Mouse (Mus musculus): ENCODE measurements around the gene Cd248. TPM values are rescaled to one million over a fixed set of nuclear protein-coding genes. Genes with fewer than 3 reads are reported as not detected.

Gene Cd248
- polyA plus RNA-seq, 1 experiment from 2014 or later, result 23.6 TPM

DNA sequence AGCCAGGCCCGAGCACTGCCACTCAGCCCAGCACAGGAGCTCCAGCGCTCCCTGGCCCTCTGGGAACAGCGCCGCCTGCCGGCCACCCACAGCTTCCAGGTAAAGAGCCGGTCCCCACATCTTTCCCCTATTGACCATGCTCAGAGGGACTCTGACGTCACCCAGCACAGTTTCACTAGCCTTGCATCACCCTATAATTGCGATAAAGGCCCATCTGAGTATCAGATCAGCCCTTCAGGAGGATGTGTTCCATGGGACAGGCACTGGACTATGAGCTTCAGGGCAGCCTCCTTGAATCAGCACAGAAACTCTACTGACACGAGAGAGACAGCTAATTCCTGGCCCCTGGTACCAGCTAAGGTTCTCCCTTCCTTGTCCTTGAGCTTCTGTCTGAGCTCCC is 14.0 kb upstream of the Cd248 start:
- peaks cover 45% of the 10 kb centered on the region for H3K27me3 ChIP-seq (replicated peaks)
- H3K36me3 ChIP-seq, result peaks cover 11% of the 10 kb centered on the region
- no peak overlapping the region for H3K27ac ChIP-seq (replicated peaks)
- ATAC-seq (ENCODE audit: extremely low read depth, insufficient number of reproducible peaks, low FRiP score, low TSS enrichment), result no peak
- H3K4me2 ChIP-seq, result no peak overlapping the region
- WGBS, result 29% methylated on average over 9 of the region's 9 CpGs
- H3K4me3 ChIP-seq, result no peak overlapping the region
- peaks cover 52% of the 10 kb centered on the region for H3K4me1 ChIP-seq
- H3K9me3 ChIP-seq, result no peaks in the 10 kb centered on the region
- no peak overlapping the region for H3K9ac ChIP-seq

DNA sequence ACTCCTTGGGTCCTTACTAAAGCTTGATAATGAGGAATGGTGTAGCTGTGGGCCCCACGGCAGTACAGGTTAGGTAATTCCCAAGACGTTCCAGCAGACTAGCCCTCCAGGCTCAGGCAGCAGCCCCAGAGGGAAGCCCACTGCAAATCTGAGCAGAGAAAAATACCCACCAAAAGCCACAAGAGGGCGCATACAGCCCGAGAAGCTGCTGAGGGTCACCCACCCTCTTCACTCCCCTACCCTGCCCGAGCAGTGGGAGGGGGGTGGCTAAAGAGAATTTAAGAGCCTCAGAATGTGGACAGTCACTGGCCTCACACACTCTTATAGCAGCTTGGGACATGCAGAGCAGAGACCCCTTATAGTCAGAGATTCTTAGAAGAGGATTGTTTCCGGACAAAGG is 11.6 kb upstream of the Cd248 start:
- Histone ChIP-seq H3K4me3 (no peak overlapping the region), H3K27me3 (replicated peaks) (peaks cover 39% of the 10 kb centered on the region), H3K27ac (replicated peaks) (no peak overlapping the region), H3K9ac (no peak overlapping the region), H3K4me2 (no peak overlapping the region), H3K4me1 (peaks cover 59% of the 10 kb centered on the region), H3K9me3 (no peaks in the 10 kb centered on the region), H3K36me3 (peaks cover 5% of the 10 kb centered on the region; the same call in 1 of the 2 replicates)
- ATAC-seq (ENCODE audit: extremely low read depth, insufficient number of reproducible peaks, low FRiP score, low TSS enrichment), result no peak
- WGBS, result 13% methylated on average over 6 of the region's 6 CpGs

DNA sequence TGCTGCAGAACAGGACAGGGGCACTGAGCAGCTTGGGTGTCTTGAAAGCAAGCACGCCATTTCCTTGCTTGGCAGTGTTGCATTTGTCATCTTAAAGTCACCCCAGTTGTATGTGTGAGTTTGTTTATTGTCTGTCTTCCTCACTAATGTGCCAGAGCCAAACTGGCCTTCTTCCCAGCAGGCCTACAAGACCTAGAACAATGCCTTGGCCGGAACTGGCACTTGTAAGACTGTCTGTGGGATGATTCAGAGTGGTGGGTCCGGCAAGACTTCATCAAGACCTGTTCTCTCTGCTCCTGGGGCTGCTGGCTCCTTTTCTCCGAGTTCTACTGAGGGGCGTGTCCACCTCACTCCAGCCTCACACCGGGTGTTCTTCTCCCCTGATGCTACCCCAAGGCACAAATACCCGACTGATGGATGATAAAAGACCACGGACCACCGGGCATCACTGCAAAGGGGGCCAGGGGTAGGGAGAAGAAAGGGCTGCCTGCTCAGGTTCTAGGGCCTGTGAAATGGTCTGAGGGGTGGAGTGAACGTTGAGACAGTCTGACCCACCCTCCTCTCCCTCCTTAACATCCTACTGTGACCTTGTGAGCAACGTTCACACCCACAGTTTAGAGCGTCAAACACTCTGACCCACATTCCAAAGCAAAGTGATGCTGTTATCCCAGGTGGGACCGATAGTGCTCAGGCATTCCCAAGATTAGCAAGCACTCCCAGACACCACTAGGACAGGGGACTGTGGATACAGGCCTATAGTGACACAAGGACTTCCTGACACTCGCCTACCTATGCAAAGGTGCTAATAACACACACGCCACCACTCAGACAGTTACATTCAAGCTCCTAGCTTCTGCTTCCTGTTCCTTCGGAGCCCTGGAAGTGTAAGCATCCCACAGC is 9.8 kb upstream of the Cd248 start:
- H3K36me3 ChIP-seq, result peaks cover 5% of the 10 kb centered on the region; the same call in 1 of the 2 replicates
- no peak overlapping the region for H3K4me2 ChIP-seq
- WGBS, result 21% methylated on average over 16 of the region's 16 CpGs
- H3K27me3 ChIP-seq (replicated peaks), result peaks cover 20% of the 10 kb centered on the region
- no peaks in the 10 kb centered on the region for H3K9me3 ChIP-seq
- H3K27ac ChIP-seq (replicated peaks), result peak overlapping the region; percentile 66
- peaks cover 44% of the 10 kb centered on the region for H3K4me1 ChIP-seq
- no peak overlapping the region for H3K4me3 ChIP-seq
- no peak for ATAC-seq (ENCODE audit: extremely low read depth, insufficient number of reproducible peaks, low FRiP score, low TSS enrichment)
- peak overlapping the region; percentile 58; the same call in 1 of the 2 replicates for H3K9ac ChIP-seq

DNA sequence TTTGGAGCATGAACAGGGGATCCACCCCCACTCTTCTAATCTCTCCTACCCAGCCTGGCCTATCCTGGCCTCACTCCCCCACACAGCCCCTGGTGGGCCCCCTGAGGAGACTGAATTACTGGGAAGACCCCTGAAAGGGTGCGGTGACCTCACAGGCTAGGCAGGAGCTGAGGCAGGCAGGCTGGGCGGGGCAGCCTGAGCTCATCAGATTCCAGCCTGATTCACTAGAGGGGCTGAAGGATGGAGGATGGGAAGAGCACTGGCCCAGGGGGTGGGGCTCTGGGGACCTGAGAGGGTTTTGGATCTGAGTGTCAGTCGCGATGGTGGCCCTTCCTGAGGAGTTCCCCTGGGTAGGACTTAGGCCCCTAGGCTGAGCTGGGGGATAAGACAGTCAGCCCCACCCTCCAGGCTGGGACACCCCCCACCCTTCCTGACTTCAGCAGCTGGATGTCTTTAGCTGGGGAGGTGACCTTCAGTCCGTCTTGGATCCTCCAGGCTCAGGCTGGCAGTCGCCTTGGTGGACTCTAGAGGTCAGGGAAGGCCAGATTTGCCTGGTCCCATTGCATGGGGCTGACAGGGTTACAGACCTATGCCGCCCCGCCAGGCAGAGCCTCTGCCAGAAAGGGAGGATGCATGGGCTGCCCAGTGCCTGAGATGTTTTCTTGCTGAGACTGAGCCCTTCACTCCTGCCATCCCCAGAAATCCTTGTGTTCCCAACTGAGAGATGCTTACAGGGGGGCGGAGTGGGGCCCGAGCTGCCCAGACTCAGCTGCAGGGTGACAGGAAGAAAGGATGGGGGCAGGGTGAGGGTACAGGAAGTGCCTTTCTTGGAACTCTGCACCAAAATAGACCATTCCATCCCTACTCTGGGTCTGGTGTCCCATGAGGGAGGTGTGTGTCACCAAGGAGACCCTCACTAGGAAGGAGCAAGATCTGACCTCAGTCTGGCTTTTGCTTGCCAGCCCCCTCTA is 8.8 kb upstream of the Cd248 start:
- Histone ChIP-seq H3K9me3 (no peaks in the 10 kb centered on the region), H3K9ac (peak overlapping the region; percentile 58), H3K4me2 (0 out of 2 replicates have a peak overlapping the region, but pooled peaks have one; percentile 18), H3K36me3 (0 out of 2 replicates have a peak, but pooled peaks cover 5% of the 10 kb centered on the region), H3K27ac (replicated peaks) (peak overlapping the region; percentile 66), H3K4me1 (peaks cover 44% of the 10 kb centered on the region), H3K4me3 (no peak overlapping the region), H3K27me3 (replicated peaks) (peaks cover 12% of the 10 kb centered on the region; the same call in 1 of the 2 replicates)
- WGBS, result 15% methylated on average over 10 of the region's 10 CpGs
- ATAC-seq (ENCODE audit: extremely low read depth, insufficient number of reproducible peaks, low FRiP score, low TSS enrichment), result no peak

DNA sequence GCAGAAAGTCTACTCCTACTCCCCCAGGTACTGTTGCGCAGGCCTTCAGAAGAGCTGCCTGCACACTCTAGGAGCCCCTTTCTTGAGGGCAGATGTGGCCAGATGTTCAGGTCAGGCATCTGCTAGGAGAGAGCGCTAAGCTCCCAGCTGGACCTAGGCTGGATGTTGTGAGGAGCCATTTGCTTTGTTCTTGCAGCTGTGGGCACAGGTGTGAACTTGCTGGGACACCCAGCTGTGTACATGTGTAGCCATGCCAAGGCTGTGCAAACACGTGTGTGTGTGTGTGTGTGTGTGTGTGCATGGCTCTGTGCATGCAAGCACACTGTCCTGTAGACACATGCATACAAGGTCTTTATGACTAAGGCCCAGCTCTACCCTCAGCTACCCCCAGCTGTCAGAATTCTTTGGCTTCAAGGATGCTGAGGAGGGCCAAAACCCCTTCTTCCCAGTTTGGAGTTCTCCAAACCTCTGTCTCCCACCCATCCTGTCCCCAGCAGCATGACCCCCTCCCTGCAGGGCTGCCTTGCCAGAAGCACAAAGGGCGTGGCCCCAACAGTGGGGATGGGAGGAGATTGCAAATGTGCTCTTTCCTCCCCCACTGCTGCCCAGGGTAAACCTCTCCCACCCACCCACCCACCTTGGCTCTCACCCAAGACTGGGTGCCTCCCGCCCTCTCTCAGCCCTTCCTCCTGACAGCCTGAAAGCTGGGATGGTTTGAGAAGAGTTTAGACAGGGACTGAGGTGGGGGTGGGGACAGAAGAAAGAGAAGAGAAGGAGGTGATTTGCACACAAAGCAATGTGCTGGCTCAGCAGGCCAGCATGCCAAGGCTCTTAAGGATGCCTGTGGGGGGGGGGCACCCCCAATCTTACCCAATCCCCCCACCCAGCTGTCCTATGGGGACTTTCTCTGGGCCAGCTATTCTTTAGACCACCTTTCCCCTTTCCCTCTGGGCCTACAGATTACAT is 7.2 kb upstream of the Cd248 start:
- Histone ChIP-seq H3K4me2 (no peak overlapping the region), H3K27me3 (replicated peaks) (peaks cover under 1% of the 10 kb centered on the region; the same call in 1 of the 2 replicates), H3K27ac (replicated peaks) (peak overlapping the region; percentile 66; the same call in 1 of the 2 replicates), H3K4me1 (peaks cover 54% of the 10 kb centered on the region), H3K4me3 (no peak overlapping the region), H3K36me3 (no peaks in the 10 kb centered on the region), H3K9me3 (no peaks in the 10 kb centered on the region), H3K9ac (peak overlapping the region; percentile 58)
- no peak for ATAC-seq (ENCODE audit: extremely low read depth, insufficient number of reproducible peaks, low FRiP score, low TSS enrichment)
- WGBS, result 39% methylated on average over 5 of the region's 5 CpGs

DNA sequence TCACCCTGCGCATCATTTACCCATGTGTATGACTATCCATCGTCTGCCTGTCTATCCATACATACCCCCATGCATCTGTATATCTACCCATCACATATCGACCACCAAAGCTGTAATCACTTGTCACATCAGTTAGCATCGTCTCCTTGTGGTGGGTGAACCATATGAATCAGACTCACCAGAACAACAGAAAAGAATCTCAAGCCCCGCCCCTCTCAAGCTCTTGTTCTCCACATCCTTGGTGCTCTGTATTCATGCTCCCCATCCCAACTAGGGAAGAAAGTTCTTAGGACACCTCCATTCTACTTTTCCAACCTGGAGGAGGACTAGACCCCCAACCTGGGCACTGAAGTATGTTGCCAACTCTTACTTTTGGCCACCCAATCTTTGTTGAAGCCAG is 5.8 kb upstream of the Cd248 start:
- Histone ChIP-seq H3K4me1 (peaks cover 54% of the 10 kb centered on the region), H3K36me3 (no peaks in the 10 kb centered on the region), H3K9ac (no peak overlapping the region), H3K9me3 (no peaks in the 10 kb centered on the region), H3K27me3 (replicated peaks) (no peaks in the 10 kb centered on the region), H3K4me3 (no peak overlapping the region), H3K27ac (replicated peaks) (no peak overlapping the region), H3K4me2 (no peak overlapping the region)
- 79% methylated on average over 5 of the region's 5 CpGs for WGBS
- no peak for ATAC-seq (ENCODE audit: extremely low read depth, insufficient number of reproducible peaks, low FRiP score, low TSS enrichment)

DNA sequence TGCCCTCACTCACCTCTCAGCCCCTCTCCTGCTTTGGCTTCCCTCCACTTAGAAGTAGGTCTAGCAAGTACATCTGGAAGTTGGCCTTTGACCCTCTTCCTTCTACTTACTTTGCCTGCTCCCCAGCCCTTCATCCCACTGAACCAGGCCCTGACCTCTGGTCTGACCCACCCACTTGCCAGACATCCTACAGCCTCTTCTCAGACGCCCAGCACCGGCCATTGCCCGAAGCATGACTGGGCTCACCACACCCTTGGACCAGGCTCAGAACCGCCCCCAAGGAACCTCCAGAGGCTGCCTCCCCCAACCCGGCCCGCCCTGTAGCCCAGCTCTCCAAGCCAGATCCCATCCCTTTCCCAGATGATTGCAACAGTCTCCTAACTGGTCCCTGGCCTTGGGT is 5.4 kb upstream of the Cd248 start:
- no peaks in the 10 kb centered on the region for H3K27me3 ChIP-seq (replicated peaks)
- no peaks in the 10 kb centered on the region for H3K9me3 ChIP-seq
- H3K4me3 ChIP-seq, result no peak overlapping the region
- no peak overlapping the region for H3K9ac ChIP-seq
- no peak for ATAC-seq (ENCODE audit: extremely low read depth, insufficient number of reproducible peaks, low FRiP score, low TSS enrichment)
- 59% methylated on average over 6 of the region's 6 CpGs for WGBS
- no peak overlapping the region for H3K4me2 ChIP-seq
- no peak overlapping the region for H3K27ac ChIP-seq (replicated peaks)
- no peaks in the 10 kb centered on the region for H3K36me3 ChIP-seq
- peaks cover 58% of the 10 kb centered on the region for H3K4me1 ChIP-seq

DNA sequence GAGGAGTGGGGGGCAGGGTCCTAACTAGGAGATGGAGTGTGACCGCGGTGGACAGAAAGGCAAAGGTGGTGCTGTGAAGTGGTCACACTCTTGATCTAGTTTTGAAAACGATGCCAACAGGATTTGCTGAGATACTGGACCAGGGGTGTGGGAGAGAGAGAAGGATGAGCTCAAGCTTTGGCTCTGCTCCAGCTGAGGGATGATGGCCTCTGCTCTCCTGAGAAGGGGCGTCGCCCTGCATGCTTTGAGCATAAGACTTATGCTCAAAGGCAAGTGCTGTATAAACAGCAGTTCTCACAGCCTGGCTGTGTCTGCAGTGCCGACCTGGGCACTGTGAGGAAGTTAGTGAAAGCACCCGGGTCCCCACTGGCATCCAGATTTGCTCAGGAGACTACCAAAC is 2.8 kb upstream of the Cd248 start:
- peaks cover 60% of the 10 kb centered on the region for H3K4me1 ChIP-seq
- no peak overlapping the region for H3K27ac ChIP-seq (replicated peaks)
- no peaks in the 10 kb centered on the region for H3K36me3 ChIP-seq
- H3K9ac ChIP-seq, result peak overlapping the region; percentile 14; the same call in 1 of the 2 replicates
- H3K27me3 ChIP-seq (replicated peaks), result peaks cover 20% of the 10 kb centered on the region
- ATAC-seq (ENCODE audit: extremely low read depth, insufficient number of reproducible peaks, low FRiP score, low TSS enrichment), result no peak
- no peak overlapping the region for H3K4me3 ChIP-seq
- H3K4me2 ChIP-seq, result no peak overlapping the region
- no peaks in the 10 kb centered on the region for H3K9me3 ChIP-seq
- 48% methylated on average over 7 of the region's 7 CpGs for WGBS

DNA sequence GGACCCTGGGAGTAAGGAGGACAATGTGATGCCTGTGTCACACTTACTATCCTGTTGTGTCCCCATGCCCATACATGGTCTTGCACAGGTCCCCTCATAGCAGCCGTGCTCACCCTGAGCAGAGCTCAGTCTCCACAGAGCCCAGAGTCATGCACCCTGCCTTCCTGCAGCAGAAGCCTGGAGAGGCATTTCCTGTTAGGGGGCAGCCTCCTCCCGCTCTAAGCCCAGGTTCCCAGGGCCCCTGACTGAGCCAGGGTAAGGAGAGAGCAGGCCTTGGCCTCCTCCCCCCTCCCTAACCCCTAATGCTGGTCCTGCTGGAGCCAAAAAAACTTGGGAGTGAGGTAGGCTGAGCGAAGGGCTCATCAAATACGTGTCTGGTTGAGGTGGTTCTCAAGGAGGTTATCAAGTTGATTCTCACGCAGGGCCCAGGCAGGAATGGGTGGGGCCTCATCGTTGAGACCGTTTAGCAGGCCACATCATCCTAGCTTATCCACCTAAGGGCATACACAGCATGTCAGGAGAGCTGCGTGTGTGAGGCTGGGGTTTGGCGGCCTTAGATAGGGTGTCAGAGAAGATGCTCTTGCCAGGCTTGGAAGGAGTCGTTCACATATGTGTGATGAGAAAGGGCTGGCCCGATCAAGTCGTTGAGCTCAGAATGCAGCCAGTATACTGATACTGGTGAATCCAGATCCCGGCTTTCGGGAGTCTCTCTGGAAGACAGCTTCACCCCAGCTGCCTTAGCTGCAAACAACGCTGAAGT is 658 bp upstream of the Cd248 start:
- H3K27me3 ChIP-seq (replicated peaks), result peaks cover 33% of the 10 kb centered on the region
- H3K4me3 ChIP-seq, result peak overlapping the region; percentile 62
- peak overlapping the region; percentile 66 for H3K27ac ChIP-seq (replicated peaks)
- peak overlapping the region; percentile 88 for H3K9ac ChIP-seq
- peaks cover 67% of the 10 kb centered on the region for H3K4me1 ChIP-seq
- ATAC-seq (ENCODE audit: extremely low read depth, insufficient number of reproducible peaks, low FRiP score, low TSS enrichment), result no peak
- WGBS, result 4% methylated on average over 15 of the region's 15 CpGs
- H3K9me3 ChIP-seq, result no peaks in the 10 kb centered on the region
- peak overlapping the region; percentile 84 for H3K4me2 ChIP-seq
- no peaks in the 10 kb centered on the region for H3K36me3 ChIP-seq

Data from heart, embryonic 13.5 days (tissue).